Mouse (Mus musculus): Measurements from ENCODE around the gene Slc22a15.

Gene Slc22a15

DNA sequence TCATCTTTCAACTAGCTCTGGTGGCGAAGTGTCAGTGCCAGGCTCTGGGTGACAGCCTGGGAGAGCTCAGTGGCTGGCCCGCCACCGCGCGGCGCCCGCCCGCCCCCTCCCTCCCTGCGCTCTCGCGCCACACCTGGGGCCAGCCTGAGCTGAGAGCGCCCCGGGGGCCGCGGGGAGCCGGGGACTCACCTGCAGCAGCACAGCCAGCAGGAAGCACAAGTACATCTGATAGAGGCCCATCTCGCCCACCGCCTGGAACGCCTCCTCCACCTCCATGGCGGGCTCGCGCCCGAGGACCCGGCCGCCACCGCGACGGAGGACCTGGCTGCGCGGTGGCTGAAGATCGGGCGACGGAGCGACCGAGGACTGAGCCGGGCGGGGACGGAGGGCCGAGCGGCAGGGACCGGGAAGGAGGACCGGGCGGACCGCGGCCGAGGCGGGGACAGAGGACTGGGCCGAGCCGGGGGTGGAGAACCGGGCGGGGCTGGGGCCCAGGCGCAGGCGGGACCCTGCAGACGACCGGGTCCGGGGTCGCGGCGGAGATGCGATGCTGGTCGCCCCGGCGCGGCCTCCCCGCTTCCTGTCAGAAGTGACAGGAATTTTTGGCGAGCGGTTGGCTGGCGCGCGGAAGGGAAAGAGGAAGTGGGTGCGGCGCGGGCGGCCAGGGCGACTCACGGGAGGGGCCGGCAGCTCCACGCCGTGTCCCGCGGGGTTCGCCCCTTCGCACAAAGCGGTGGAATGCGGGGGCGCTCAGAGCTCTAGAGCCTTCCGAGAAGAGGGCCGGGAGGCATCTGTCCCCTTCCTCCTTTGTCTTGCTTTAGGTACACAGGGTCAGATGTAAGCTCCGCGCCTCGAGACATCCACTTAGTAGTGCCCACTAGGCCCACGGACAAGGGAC, at the start of gene Slc22a15:
Gene Slc22a15, minus strand, starts transcription at position 611 of the 898 bp plus-strand sequence.
- DNase-seq (ENCODE audit: low spot score), result peak; percentile 30

DNA sequence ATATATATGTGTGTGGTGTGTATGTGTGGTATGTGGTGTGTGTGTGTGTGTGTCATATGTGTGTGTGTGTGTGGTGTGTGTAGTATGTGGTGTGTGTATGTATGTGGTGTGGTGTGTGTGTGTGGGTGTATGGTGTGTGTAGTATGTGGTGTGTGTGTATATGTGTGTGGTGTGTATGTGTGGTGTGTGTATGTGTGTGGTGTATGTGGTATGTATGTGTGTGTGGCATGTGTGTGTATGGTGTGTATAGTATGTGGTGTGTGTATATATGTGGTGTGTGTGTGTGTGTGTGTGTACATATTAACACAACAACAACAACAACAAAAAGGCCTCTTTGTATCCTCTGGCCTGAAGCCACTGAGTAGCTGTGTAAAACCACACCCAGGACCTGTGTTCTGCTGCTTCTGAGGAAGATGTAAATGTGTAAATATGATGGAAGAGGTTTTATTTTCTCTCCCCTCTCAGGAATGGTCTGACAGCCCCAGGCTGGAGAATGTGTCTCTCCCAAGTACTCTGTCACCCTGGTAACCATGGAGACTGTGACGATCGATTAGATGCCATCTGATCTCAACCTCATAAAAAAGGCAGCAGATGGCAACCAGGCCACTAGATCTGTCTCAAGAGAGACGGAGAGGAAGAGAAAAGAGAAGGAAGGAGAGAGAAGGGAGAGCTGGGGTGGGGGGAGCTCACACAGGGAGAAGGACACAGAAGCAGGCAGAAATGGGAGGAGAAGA, 42.7 kb upstream of the Slc22a15 start:
- DNase-seq (ENCODE audit: low spot score), result no peak

DNA sequence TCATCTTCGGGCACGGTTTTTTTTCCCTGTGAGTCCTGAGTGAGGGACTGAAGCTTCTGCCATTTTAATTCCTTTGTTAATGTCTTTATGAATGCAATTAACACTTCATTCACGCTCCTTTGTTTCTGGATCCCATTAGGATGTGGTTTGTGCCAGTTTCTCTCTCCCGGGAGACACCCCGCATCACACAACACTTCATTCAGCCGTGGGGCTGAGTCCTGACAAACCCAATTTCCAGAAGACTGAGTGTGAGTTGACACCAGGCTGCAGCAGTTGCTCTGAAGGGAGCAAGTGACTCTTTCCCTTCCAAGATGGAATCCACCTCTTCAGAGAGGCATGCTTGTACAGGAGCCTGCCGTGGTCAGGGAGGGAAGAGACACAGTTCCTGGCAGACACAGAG, 40.1 kb upstream of the Slc22a15 start:
- DNase-seq (ENCODE audit: low spot score), result no peak

DNA sequence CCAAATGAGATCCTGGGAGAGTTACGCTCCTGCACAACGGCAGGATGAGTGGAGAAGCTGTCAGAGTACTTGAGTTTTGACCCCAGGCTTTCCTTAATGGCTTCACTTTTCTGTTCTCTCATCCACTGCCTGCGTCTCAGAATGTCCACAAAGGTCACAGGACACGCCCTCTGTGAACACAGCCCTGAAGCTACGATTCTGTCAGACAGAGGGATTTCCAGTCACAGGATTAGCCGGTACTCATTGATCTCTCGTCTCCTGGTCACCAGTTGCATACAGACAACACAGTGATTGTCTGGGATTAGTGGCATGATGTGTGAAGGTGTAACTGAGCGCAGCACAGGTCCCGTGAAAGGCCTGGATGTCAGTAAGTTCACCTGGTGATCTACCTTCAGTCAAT, 39.2 kb upstream of the Slc22a15 start:
- no peak for DNase-seq (ENCODE audit: low spot score)

DNA sequence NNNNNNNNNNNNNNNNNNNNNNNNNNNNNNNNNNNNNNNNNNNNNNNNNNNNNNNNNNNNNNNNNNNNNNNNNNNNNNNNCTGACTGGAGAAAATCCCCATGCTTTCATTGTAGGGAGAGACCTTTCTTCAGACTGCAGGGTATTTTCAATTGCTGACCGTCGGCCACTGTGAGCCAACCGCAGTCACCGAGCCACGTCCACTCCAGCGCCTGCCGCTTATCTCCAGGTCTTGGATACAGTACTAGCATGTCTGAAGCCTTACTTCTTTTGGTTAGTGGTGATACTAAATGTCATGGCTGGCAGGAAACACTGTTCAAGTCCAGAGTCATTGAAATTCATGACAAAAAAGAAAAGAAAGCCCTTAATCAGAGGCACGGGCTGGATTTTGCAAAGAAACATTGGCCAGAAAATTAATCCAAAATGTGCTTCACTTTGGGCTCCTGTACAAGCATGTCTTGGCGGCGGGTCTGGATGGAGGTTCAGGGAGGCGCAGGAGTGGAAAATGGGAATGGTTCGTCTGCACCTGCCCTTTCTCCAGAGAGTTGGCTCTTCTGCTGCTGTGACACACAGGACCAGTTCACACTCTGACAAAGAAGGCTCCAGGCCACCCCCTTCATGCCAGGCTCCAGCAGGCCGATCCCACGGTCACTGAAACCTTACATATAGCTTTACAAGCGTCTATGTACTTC, 37.0 kb upstream of the Slc22a15 start:
- no peak for DNase-seq (ENCODE audit: low spot score)

DNA sequence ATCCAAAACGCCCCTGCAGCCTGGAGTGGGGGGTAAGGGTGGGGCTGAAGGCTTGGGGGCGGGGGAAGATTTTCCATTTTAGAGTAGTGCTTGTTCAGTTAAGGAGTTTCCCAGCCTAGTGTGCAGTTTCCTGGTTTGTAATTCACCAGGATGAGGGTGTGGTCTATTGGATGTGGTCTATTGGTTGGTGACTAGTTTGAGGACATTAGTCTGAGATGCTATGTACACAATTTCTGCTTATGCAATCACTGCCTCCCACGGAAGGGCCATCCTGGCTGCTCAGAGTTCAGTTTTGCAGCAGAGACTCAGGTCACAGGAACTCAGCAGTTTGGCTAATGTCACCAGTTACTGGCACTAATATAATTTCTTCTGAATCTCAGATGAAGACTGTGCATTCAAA, 33.8 kb upstream of the Slc22a15 start:
- no peak for DNase-seq (ENCODE audit: low spot score)

DNA sequence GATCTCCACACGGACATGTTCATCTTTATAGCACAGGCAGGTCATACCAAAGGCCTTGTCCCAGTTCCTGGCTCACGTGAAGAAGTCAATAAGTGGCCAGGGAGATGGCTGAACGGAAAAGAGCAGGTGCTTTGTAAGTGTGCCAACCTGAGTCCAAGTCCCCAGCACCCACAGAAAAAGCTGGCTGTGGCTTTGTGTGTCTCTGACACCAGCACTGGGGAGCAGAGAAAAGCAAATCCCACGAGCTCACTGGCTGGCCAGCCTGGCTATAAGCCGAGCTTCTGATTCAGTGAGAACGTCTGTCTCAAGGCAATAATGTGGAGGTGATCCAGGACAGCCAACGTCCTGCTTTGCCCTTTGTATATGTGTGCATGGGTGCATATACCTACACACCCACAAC, 29.3 kb upstream of the Slc22a15 start:
- DNase-seq (ENCODE audit: low spot score), result no peak

DNA sequence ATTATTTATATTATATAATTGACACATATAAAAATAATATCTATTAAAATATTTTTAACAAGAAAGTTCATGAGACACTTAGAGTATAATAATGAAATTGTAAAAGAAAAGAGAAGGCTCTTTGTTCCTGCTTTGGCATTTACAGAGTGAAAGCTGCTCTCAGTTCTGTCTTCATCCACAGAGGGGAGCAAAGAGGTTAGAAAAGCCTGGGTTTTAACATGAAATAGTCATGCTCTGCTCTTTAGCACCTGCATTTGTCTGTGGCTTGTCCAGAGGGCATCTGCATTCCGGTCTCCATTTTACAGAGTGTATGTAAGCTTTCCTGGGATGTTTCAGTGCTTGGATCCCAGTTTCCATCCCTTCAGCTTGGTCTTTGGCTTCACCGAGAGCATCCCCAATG, 28.3 kb upstream of the Slc22a15 start:
- no peak for DNase-seq (ENCODE audit: low spot score)

DNA sequence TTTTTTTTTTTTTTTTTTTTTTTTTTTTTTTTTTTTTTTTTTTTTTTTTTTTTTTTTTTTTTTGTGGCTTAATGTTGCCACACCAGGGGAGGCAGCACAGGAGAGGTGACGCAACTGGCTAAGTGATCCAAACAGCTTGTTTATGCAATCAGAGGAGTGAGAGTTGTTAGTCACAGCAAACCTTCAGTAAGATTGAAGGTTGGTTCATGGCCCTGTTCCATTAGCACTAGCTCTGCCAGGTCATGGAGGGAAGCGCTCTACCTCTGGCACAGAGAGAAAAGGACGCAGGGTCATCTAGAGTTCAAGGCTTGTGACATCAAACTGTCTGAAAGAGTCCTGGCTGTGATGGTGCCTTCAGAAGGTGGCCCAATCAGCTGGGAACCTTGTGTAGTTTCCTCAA, 24.3 kb upstream of the Slc22a15 start:
- DNase-seq (ENCODE audit: low spot score), result no peak

DNA sequence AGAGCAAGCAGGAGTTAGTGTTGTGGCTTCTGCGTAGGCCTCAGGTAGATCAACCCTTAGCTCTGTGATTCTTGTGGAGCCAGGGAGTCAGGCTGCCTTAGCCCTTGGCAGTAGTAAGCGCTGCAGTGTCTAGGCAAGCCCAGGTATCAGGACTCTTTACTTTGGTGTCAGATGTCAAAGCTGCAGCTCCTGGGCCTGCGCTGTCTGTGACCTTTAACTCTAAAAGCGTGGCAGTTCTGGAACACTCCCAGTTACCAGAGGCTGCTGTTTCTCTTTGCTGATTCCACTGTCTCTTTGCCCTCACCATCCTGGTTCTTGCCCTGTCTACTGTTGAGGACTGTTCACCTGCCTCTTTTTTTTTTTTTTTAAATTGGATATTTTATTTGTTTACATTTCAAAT, 23.0 kb upstream of the Slc22a15 start:
- DNase-seq (ENCODE audit: low spot score), result no peak

DNA sequence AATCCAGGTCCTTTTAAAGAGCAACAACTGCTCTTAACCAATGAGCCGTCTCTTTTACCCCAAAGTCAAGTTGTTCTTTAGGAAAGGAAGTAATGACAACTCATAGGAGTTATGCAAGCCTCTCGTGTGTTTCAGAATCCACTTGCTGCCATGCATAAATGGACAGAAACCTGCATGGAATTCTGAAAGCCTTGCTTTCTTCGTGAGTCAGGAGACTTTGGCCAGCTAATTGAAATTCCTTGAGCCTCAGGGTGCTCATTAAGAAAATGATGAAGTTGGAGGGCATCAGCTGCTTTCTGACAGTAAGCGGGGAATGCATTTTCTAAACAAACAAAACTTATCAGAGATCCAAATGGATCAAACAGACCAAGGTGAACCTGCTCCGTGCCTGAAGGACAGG, 21.0 kb upstream of the Slc22a15 start:
- no peak for DNase-seq (ENCODE audit: low spot score)

DNA sequence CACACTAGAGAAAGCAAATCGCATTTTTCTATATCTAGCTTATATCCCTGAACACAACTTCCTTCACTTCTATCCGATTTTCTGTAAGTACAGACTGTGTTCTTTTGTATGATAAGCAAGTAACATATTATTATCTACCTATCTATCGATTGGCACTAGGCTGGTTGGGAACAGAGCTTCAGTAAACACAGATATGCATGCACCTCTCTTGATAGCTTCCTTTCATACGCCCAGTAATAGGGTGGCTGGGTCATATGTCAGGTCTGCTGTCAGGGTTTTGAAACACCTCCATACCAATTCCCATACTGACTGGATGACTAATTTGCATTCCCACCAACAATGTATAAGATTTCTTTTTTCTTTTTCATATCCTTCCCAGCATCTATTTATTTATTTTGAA, 16.2 kb upstream of the Slc22a15 start:
- no peak for DNase-seq (ENCODE audit: low spot score)

DNA sequence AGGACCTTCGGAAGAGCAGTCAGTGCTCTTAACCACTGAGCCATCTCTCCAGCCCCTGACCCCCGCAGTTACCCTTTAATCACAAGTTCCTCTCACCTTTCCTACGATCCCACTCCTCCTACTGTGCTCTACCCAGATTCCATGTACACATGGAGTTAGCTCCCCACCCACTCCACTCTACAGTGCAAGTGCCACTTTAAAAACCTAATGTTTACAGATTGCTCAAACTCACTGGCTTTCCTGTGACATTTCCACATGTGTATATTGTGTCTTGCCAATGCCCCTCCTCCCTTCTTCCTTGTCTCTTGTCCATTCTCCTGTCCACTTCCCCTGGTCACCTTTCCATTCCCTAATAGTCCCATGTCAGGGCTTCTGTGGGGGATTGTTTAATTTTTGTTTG, 15.6 kb upstream of the Slc22a15 start:
- DNase-seq (ENCODE audit: low spot score), result no peak

DNA sequence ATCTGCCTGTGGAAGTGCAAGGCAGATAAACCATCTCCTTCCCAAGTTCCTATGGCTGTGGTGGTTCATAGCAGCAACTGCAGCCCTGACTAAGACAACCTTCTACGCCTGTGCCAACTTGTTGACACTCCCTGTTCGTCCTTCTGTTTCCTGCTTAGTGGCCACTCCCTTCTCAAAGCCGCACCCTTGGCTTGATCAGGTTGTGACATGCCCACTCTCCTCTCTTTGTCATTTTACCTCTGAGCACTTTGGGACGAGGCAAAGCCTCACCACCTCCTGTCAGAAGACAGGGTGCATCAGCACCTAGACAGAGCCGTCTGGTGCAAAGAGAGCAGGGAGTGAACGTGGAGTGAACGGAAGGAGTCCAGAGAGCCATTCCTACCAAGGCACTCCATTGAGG, 14.9 kb upstream of the Slc22a15 start:
- no peak for DNase-seq (ENCODE audit: low spot score)

DNA sequence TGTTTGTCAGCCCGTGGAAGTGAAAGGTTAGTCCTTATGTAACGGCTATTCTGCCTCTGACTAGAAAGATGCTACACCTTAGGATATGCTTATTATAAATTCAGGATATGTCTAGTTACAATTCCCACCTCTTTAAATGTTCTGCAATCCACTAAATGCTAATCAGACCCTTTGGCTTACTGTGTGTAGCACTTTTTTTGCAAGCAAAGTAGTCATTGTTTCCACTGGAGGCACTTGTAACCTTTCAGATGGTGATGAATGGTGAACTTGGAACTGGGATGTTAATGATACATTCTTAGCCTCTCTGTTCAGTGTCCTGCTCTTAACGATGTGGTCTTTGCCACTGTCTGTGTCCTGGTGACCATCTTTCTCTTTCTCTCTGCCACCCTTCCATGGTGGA, 12.1 kb upstream of the Slc22a15 start:
- no peak for DNase-seq (ENCODE audit: low spot score)

DNA sequence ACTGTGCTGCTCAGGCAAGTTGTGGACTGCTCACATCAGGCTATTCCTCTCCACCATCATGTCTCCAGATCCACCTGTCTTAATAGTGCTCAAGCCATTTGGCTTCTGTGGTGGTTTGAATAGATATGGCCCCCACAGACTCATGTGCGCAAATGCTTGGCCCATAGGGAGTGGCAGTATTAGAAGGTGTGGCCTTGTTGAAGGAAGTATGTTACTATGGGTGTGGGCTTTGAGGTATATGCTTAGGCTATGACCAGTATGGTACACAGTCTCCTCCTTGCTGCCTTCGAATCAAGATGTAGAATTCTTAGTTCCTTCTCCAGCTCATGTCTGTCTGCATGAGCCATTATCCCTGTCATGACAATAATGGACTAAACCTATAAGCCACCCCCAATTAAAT, 9.6 kb upstream of the Slc22a15 start:
- DNase-seq (ENCODE audit: low spot score), result no peak

DNA sequence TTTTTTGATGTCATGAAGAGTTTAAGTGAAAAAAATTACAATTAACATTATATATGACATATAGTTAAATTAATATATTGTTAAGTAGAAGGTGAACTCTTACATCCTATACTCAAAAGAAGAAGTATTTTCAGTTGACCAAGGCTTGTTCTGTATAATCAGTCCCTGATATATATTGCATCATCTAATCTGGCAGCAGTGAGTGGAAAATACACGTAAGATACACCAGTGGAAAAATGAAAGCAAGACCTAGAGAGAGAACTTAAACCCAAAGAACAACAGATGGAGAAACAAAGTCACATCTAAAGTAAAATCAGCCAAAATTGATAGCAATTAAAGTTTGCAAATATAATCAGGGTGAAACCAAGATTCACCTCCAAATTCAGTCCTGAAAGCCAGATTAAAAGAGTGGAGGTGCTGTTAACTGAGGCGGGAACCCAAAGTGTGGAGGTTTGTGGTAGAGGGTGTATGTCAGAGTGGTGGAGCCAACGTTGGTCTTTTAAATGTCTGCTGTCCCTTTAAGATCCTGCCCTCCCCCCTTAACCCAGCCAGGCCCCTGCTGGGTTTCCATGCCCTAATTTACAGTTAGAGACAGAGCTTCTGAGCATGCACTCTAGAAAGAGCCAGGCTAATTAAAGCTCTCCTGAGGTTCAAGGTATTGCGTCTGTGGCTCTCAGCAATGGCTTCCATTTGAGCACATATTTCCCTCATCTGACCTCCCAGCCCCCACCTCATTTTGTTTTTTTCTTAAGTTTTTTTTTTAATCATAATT, 5.0 kb upstream of the Slc22a15 start:
- DNase-seq (ENCODE audit: low spot score), result no peak

DNA sequence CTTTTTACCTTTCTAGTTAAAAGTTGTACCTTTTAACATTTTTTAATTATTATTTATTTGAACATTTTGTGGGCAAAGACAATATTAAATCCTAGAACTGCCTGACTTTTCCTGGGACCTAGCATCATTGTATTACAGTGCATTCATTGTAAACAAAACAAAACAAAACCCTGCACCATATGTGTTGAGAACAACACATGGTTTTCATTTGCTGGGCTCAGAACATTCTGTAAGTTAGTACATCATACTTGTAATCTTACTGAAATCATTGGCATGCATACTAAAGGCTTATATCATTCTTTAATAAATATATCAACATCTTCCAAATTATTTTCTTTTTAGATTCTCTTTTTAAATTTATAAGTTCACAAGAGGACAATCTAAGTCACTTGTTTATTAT, 2.4 kb upstream of the Slc22a15 start:
- no peak for DNase-seq (ENCODE audit: low spot score)

DNA sequence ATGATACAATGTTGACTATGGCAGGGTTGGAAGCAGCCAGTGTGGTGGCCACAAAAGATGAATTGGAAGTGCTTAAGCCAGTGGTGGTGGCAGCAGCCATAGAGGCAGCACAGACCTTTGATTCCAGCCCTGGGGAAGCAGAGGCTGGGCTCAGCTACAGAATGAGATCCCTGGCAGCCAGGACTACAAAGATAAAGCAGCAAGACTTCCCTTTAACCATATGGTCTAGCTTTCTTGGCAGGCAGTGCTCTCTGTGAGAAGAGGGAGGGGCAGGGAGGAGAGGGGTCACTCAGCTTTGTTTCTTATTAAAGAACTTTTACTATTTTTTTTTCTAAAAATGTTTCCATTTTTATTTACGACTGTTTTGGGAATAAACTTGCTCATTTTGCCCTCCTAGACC, 1.4 kb upstream of the Slc22a15 start:
- DNase-seq (ENCODE audit: low spot score), result no peak

DNA sequence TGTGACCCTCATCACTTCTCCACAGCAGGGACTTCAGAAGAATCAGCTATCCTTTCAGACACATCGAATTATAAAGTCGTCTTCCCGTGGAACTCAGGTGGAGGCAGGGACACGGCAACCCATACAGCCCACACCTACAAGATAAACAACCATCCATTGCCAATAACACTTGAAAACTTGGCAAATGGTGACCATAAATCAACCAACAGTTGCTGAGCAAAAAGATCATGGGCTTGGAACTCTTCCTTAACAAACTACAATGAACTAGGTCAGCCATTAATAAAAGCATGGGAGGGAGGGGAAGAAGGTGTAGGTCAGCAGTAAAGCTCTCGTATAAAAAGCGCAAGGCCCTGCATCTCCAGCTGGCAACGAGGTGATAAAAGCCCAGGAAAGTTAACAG, 1.9 kb downstream of the Slc22a15 start:
- DNase-seq (ENCODE audit: low spot score), result no peak

DNA sequence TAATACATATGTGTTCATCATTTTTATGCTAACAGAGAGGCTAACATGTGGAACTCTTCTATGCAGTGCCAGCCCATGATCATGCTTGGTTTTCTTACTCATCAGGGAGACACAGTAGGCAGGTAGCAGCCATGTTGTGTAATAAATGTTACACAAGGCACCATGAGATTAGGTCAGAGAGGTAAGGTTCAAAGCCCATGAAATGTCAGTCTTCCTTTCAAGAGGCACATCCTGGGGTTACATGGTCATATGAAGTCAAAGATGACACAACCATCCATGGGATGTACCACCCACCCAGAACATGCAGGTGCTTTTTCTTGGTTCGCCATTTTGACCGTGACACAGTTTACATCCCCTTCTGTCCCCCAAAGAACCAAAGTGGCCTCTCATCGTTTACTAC, 5.7 kb downstream of the Slc22a15 start:
- DNase-seq (ENCODE audit: low spot score), result no peak

DNA sequence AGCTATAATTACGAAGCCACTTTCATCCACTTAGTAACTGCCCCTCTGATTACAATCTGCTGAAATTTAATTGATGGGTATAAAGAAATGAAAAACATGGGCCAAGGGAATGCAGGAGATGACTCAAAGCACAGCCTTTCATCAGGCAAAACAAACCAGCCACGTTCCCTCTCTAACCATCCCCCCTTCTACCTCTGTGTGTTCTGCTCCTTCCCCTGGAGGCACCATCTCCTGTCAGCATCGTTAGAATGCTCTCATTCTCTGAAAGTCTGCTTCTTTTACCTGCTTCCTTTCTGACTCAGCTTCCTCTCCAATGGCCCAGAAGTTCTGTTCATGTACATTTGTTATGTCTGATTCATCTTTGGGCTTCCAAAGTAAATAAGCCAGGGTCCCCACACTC, 6.6 kb downstream of the Slc22a15 start:
- no peak for DNase-seq (ENCODE audit: low spot score)

Data from spleen, adult 12 weeks (tissue).